Mouse (Mus musculus): Measurements from ENCODE around the gene Hoxa7.

The Hoxa7 gene

GRCm38 (mm10) chr6:52237346-52238154 is 15.9 kb upstream of the Hoxa7 start:
- no peak for TF ChIP-seq GATA4 (IDR thresholded peaks at IDR 0.05; ENCODE audit: insufficient replicate concordance, low read length)

- TF ChIP-seq GATA4 (IDR thresholded peaks at IDR 0.05; ENCODE audit: insufficient replicate concordance, low read length) = no peak
These were observed 15.2 kb upstream of the Hoxa7 start for GRCm38 (mm10) chr6:52236806-52237205.

DNA sequence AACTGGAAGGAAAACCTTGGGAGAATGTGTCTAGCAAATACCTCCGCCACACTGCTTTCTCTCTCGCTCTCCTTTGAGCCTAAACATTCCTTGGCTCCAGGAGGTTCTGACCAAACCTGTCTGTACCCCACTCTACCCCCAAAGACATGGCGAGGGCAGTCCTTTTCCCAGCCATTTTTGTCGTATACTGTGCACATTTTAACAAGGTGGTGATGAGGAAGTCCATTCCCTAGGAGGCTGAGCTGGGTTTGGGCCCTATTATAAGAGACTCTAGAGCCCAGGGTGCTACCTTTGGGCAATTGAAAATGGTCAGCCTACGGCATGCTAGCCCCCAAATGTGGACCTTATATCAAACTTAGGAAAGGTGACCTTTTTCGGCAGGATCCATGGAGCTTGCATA is 14.2 kb upstream of the Hoxa7 start:
- TF ChIP-seq GATA4 (IDR thresholded peaks at IDR 0.05; ENCODE audit: insufficient replicate concordance, low read length) = no peak

- TF ChIP-seq GATA4 (IDR thresholded peaks at IDR 0.05; ENCODE audit: insufficient replicate concordance, low read length) = no peak
These were observed 13.6 kb upstream of the Hoxa7 start for GRCm38 (mm10) chr6:52235267-52235666.

DNA sequence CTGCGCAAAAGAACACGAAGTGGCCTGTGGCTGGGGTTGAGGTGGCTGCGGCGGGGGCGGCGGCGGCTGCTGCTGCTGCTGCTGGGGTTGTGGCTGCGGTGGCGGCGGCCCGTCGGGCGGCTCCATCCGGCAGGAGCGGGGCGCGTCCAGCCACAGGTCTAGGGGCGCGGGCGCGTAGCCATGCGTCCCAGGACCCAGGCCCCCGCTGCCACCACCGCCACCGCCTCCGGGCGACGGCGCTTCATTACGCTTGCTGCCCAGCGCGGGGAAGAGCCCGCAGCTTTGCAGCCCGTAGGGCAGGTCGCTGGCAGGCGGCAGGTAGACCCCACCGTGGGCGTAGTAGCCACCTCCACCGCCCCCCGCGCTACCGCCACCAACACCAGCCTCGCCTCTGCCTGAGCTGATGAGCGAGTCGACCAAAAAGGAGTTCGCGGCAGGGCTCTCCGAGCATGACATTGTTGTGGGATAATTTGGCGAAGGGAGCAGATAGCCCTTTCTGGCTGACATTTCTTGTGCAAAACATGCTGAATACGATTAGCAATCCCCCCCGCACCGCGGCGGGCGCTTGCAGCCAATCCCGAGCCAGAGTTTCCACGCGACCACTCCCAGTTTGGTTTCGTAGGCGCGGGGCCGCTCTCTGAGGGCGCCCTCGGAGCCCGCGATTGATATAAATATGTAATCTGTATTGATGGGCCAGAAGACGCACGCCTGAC is 12.9 kb upstream of the Hoxa7 start:
- no peak for TF ChIP-seq GATA4 (IDR thresholded peaks at IDR 0.05; ENCODE audit: insufficient replicate concordance, low read length)

DNA sequence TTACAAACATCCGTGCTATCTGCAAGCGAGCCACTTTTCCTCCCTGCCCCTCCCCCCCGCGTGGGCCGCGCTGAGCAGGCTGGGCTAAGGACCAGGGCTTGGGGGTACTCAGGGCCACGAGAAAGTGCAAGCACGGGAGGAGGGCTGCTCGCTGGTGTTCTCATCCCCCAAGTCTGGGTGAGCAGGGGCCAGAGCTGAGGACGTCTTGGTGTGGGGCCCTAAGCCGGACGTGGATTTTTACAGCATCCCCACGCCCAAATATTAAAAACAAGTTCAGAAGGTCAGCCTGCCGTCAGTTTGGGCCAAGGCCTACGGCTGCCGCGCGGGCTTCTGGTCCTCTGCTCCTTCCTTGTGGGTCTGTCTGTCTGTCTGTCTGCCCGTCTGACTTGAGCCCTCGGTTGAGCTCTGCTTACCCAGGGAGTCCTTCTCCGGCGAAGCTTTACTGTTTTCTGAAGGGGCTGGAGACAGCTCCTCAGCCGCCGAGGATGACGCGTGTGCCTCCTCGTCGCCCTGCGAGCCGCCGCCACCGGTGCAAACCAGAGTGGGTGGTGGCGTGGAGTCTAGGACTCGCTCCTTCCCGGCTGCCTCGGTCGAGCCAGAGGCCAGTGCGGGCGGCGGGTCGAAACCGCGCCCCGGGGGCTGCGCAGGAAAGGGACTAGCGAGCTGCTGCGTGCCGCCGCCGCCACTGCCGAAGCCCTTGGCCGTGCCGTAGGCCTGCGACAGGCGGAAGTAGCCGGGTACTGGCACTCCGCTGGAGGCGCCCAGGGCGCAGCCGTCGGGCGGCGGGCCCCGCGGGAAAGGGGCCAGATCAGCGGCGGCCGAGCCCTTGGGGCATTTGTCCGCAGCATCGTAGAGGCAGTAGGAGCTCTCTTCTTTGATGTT is 12.1 kb upstream of the Hoxa7 start:
- TF ChIP-seq GATA4 (IDR thresholded peaks at IDR 0.05; ENCODE audit: insufficient replicate concordance, low read length) = no peak

- TF ChIP-seq GATA4 (IDR thresholded peaks at IDR 0.05; ENCODE audit: insufficient replicate concordance, low read length) = no peak
These were observed 11.4 kb upstream of the Hoxa7 start for GRCm38 (mm10) chr6:52232984-52233545.

DNA sequence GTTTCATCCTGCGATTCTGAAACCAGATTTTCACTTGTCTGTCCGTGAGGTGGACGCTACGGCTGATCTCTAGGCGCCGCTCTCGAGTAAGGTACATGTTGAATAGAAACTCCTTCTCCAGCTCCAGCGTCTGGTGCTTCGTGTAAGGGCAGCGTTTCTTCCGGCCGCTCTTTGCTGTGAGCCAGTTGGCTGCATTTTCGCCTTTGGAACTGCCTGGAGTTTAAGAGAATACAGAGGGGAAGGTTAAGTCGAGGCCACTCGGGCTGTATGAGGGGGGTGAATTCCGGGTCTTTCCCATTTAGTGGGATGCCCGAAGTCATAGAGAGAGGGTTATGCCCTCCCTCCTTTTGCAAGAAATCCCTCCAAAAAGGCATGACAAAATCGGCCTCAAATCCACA is 10.9 kb upstream of the Hoxa7 start:
- TF ChIP-seq GATA4 (IDR thresholded peaks at IDR 0.05; ENCODE audit: insufficient replicate concordance, low read length) = no peak

- TF ChIP-seq GATA4 (IDR thresholded peaks at IDR 0.05; ENCODE audit: insufficient replicate concordance, low read length) = no peak
These were observed 10.4 kb upstream of the Hoxa7 start for GRCm38 (mm10) chr6:52231885-52232567.

- no peak for TF ChIP-seq GATA4 (IDR thresholded peaks at IDR 0.05; ENCODE audit: insufficient replicate concordance, low read length)
These were observed 9.0 kb upstream of the Hoxa7 start, which contains the start of gene Hoxa9 for GRCm38 (mm10) chr6:52230516-52231165. TSS of gene Hoxa9 (minus strand) at chr6:52231089.

DNA sequence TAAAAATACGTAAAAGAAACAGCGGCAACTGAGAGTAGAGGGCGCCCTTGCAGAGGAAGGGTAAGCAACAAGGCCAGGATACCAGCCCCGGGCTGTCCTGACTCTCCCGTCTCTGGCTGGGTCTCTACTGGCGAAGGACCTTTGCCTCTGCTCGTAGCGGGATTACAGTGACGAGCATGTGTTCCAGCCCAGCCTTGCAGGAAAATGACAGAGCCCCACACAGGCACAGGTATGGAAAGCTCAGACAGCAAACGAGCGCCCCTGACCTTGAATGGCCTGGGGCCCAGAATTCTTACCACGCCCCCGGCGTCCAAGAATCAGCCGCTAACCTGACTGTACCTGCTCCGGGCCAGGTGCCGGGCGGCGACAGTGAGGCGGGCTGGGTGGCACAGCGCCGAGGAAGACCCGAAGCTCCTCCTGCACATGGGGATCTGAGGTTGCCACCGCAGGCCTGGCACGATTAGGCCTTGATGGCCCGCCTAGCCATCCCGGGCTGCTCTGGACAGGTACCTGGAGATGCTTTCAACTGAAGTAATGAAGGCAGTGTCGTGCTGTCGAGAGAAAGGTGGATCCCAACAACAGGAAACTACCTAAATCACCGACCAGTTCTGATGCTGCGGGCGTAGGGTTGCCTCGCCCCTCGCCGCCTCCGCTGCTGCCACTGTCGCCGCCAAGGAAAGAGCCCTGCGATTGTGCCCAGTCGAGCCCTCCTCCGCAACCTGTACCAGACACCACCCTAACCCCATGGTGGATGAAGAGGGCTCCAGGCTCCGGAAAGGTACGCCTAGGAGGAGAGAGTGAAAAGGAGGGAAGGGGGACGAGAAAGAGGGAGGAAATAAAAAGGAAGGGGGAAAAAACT is 8.1 kb upstream of the Hoxa7 start:
- no peak for TF ChIP-seq GATA4 (IDR thresholded peaks at IDR 0.05; ENCODE audit: insufficient replicate concordance, low read length)

DNA sequence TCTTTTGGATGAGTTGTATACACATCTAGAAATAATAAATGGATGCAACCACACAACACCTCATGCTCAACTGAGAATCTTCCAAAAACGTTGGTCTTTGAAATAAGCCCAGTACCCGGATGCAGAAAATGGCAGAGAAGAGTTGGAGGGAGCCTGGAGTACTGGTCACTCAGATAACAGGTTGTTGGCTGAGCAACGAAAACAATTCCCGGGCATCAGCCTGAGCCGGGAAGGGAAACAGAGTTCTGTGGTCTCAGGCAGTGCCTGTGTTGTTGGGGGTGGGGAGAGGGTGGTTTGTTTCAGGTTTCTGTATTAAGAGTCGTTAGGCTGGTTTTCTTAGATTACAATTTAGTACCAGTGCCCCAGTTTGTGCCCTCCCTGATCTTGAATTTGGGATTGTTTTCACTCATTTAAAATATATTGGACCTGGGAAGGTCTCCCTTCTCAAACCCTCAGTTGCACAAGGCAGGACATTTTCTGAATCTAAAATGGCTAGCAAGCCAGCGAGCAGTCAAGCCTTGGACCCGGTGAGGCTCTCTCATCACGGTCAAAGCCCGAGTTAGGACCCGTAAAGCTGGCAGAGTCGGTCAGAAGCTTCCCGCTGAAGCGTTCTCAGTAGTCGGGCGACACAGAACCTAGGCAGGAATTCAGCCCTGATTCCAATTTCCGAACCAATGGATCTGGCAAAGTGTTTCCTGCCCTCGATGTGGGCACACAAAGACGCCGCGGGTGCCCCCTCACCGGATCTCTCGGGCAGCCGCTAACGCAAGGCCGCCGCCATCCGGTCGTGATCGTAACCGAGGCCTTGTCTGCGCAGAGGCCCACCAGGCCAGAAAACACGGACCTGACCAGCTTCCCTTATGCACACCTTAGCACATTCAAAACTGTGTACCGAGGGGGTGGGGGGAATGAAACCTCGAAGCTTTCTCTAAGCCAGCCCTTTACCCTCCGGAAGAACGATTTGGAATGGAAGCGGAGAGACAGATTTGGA is 7.1 kb upstream of the Hoxa7 start:
- no peak for TF ChIP-seq GATA4 (IDR thresholded peaks at IDR 0.05; ENCODE audit: insufficient replicate concordance, low read length)
